Mouse (Mus musculus) B cell, adult 62 days (primary cell): Measurements from ENCODE around the gene Gm2956. TPM values are rescaled to one million over a fixed set of nuclear protein-coding genes. Genes with fewer than 3 reads are reported as not detected.

Source experiments
- total RNA-seq: library from RNA; stranded (reverse); gene quantifications from 4 replicates; pipeline ENCODE4 v1.2.4, GENCODE M21; 2023

Gm2956 gene
- total RNA-seq, result not detected in 4 replicates

GRCm38 (mm10) chr14:3332087-3332677 lies at the start of gene Gm2956:
TSS of gene Gm2956 (plus strand) at chr14:3332627.

GRCm38 (mm10) chr14:3394793-3395192 lies 62.4 kb downstream of the Gm2956 start, which contains the start of gene Gm10413:
TSS of gene Gm10413 (plus strand) at chr14:3395093.

Other genes with a start within 250 kb of the Gm2956 start
- not detected in 4 replicates for gene Gm10340, start 198.6 kb upstream of the Gm2956 start, total RNA-seq
- not detected in 4 replicates for gene Gm5795, start 144.4 kb upstream of the Gm2956 start, total RNA-seq
- gene D830030K20Rik, start 124.1 kb upstream of the Gm2956 start, total RNA-seq, result not detected in 4 replicates
- gene Gm10413, start 62.5 kb downstream of the Gm2956 start, total RNA-seq, result not detected in 4 replicates
- not detected in 4 replicates for gene Gm10409, start 80.0 kb downstream of the Gm2956 start, total RNA-seq
- gene Gm3005, start 95.5 kb downstream of the Gm2956 start, total RNA-seq, result not detected in 4 replicates
- not detected in 4 replicates for gene Gm10408, start 116.8 kb downstream of the Gm2956 start, total RNA-seq